Mouse (Mus musculus) E14TG2a.4 (cell line): ENCODE results near the gene Med29.

Experiments used
- CTCF ChIP-seq: conservative IDR thresholded peaks from 2 replicates; pipeline ENCODE4 v1.5.1; 2014; ENCODE audit warnings: low read length
- NANOG ChIP-seq: IDR thresholded peaks from 2 replicates; pipeline ENCODE4 v1.6.1; 2014; ENCODE audit warnings: borderline replicate concordance, low read length, mixed read lengths

GRCm38 (mm10) chr7:28381017-28381790 lies 11.3 kb downstream of the Med29 start:
- TF ChIP-seq CTCF (no peak), NANOG (no peak)
